Mouse (Mus musculus) lung, postnatal 14 days (tissue): ENCODE data around the gene Minpp1.

Source experiments
- DNase-seq: peaks from one replicate; pipeline ENCODE4 v3.0.0; 2021

Minpp1 gene

DNA sequence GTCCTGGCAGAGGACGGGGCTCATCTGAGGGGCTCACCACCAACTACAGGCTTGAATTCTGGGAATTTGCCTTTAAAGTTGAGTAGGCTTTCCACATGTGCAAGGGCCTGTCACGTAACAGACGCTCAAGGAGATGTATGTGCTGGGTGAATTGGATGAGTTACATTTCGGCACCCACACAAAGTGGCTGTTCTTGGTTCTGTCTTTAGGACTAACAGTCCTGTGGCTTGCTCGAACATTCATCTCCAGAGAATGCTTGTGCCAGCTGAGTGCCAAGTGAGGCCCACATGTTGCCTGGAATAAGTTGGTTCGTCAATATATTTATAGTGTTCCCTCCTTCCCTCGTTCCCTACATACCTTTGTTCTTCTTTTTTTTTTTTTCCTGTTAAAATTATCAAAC is 44.7 kb downstream of the Minpp1 start:
- DNase-seq: no peak

- no peak for DNase-seq
These were observed 46.8 kb downstream of the Minpp1 start for GRCm38 (mm10) chr19:32532331-32532730.

DNA sequence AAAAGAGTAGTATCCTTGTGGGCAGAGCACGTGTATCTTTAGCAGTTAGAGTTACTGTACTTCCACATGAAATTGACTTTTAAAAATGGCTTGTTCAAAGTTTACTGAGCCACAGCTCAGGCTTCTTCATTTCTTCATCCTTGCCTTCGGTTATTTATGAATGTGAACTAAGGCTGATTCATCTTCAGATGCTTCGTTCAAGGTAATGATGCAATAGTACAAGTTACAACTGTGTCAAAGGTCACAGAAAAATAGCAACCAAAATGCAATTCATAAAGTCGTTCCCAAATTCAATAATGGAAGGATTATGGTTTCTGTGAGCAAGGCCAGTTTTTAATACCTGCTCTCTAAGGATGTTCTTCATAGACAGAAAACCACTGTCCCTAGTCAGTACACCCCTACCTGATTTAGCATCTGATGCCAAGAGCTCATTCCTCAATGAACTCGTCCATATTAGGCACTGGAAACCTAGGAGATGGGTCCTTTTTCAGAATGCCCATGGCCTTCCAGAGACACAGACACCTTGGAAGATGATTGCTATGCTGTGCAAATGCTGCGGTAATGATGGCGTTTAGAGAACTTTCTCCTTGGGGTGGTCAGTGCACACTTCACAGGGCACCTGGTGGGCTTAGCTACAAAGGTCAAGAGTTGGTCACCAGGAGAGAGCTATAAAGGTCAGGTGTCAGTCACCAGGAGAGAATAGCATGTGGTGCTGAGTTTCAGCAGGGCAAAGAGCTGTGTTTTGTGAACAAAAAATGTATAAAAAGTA is 47.4 kb downstream of the Minpp1 start:
- DNase-seq: no peak

DNA sequence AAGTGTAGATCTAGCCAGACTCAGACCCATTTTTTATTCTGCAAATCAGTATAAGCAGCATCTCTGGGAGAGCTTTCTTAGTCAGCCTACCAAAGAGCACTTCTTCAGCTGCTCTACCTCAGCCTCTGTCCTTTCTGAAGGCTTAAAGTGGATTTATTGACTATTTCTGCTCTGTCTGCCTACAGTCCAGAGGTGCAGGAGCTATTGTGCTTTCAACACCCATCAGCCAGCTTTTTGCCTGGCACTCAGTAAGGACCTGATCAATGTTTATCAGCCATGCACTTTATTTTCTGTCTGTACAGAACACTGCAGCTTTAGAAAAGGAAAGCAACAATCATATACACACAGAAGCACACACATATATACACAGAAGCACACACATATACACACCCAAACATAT is 49.3 kb downstream of the Minpp1 start:
- DNase-seq: no peak

DNA sequence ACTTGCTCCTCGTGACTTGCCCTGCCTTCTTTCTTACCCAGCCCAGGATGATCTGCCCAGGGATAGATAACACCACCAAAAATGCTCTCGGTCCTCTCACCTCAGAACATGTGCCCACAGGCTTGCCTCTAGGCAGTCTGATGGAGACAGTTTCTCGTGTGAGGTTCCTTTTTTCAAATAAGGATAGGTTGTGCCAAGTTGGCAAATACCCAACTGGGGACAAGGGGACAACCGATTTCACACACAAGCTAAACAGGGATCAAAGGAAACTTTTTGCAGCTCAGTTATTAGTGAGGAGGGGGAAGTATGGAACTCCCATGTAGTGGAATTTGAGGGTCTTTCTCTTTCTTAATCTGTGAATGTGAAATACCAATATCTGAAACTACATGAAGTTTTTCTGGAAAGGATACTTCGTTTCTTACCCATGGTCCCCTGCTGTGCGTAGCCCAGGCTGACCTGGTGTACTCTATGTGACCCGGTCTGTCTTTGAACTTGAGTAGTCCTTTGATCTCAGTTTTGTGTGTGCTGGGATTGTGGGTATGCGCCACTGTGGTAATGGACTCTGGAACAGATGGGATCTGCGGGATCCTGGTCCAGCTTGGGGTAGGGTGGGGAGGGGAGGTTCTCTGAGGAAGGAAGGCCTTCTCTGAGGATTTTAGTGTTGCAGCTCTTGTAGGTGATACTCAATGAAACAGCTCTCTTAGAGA is 57.4 kb downstream of the Minpp1 start:
- DNase-seq: no peak

- DNase-seq: no peak
These were observed 61.8 kb downstream of the Minpp1 start for GRCm38 (mm10) chr19:32547396-32547795.

GRCm38 (mm10) chr19:32548202-32548601 is 62.6 kb downstream of the Minpp1 start:
- DNase-seq: no peak

DNA sequence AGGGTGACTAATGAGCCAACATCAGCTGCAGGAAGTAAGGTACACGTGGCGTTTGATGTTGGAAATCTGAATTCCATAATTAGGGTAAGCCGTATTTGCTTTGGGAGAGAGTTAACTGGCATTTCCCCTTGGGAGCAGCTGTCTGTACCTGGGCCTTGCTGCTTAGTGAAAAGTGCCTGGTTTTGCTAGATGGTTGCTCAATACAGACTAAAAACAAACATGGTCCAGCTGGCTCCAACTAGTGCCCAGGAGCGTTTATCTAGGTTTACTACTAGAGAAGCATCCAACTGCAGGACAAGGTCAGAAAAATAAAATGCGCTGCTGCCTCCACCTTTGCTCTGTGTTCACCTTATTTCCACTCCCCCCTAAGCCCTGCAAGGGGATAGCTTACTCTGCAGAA is 64.9 kb downstream of the Minpp1 start:
- DNase-seq: no peak

- no peak for DNase-seq
These were observed 65.9 kb downstream of the Minpp1 start for GRCm38 (mm10) chr19:32551442-32551841.

DNA sequence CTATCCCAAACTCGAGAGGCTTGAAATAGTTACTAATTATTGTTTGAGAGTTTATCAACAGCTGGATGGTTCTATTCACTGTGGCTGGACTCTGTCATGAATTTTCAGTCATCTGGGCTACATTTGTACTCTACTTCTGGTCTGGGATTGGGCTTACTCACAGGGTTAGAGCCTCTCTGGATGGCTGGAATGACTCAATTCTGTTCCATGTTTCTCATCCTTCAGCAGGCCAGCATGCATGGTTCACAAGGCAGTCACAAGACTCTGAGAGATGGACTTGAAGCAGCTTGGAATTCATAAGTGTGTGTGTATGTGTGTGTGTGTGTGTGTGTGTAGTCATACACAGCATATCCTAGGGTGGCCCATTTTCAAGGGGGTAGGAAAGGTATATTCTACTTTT is 66.5 kb downstream of the Minpp1 start:
- DNase-seq: no peak

DNA sequence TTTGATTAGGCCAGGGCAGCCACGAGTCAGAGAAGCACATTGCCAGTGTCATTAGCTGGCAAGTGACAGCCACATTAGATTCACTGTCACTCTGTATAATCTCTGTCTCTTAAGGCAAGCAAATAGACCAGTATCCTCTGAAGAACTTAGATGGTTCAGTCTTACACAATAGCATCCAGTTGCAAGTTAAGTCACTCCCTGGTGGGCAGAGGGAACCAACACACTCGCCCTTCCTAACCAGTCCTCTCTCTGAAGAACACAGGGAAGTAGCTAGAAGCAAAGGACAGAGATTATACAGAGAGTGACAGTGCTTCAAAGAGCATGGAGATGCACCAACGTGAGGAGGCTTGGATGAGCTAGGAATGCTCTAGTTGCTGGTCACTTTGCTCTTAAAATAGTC is 67.7 kb downstream of the Minpp1 start:
- no peak for DNase-seq

DNA sequence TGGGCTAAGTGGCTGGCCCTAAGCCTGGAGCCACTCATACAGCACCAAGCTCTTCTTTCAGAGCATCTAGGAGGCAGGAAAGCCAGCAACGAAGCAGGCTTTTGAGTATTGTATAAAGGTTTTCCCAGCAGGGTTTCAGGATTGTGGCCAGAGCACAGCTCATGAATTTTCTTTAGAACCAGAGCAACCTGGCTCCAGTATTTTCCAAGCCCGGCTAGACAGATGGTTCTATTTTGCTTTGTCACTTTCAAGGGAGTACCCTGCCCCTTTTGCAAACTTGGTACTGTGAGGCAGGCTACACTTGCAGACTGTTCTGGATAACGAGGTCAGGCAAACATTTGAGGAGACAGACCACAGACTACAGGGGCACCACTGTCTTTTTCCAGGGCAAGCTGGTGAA is 69.7 kb downstream of the Minpp1 start:
- DNase-seq: no peak
